Mouse (Mus musculus): ENCODE results near the gene Pcdh19. TPM values are rescaled to one million over a fixed set of nuclear protein-coding genes. Genes with fewer than 3 reads are reported as not detected.

The Pcdh19 gene
- not detected in 2 replicates for polyA plus RNA-seq (2012)

GRCm38 (mm10) chrX:133688840-133689239, at the start of gene Pcdh19:
Pcdh19 (minus strand) TSS chrX:133688987.
- TF ChIP-seq GATA1 (IDR thresholded peaks at IDR 0.05; ENCODE audit: low read length) = no peak

- TF ChIP-seq GATA1 (IDR thresholded peaks at IDR 0.05; ENCODE audit: low read length) = no peak
Observed at GRCm38 (mm10) chrX:133735871-133736270, 47.1 kb upstream of the Pcdh19 start.

GRCm38 (mm10) chrX:133734984-133735383, 46.2 kb upstream of the Pcdh19 start:
- TF ChIP-seq GATA1 (IDR thresholded peaks at IDR 0.05; ENCODE audit: low read length) = no peak

- TF ChIP-seq GATA1 (IDR thresholded peaks at IDR 0.05; ENCODE audit: low read length) = no peak
Observed at GRCm38 (mm10) chrX:133721517-133721916, 32.7 kb upstream of the Pcdh19 start.

- TF ChIP-seq GATA1 (IDR thresholded peaks at IDR 0.05; ENCODE audit: low read length) = no peak
Observed at GRCm38 (mm10) chrX:133710621-133711020, 21.8 kb upstream of the Pcdh19 start.

- TF ChIP-seq GATA1 (IDR thresholded peaks at IDR 0.05; ENCODE audit: low read length) = no peak
Observed at GRCm38 (mm10) chrX:133702902-133703301, 14.1 kb upstream of the Pcdh19 start.

- TF ChIP-seq GATA1 (IDR thresholded peaks at IDR 0.05; ENCODE audit: low read length) = no peak
Observed at GRCm38 (mm10) chrX:133696461-133696860, 7.7 kb upstream of the Pcdh19 start.

GRCm38 (mm10) chrX:133693037-133693760, 4.4 kb upstream of the Pcdh19 start:
- no peak for TF ChIP-seq GATA1 (IDR thresholded peaks at IDR 0.05; ENCODE audit: low read length)

GRCm38 (mm10) chrX:133692392-133692790, 3.6 kb upstream of the Pcdh19 start:
- TF ChIP-seq GATA1 (IDR thresholded peaks at IDR 0.05; ENCODE audit: low read length) = no peak

GRCm38 (mm10) chrX:133691581-133692391, 3.0 kb upstream of the Pcdh19 start:
- TF ChIP-seq GATA1 (IDR thresholded peaks at IDR 0.05; ENCODE audit: low read length) = no peak

GRCm38 (mm10) chrX:133690822-133691221, 2.0 kb upstream of the Pcdh19 start:
- no peak for TF ChIP-seq GATA1 (IDR thresholded peaks at IDR 0.05; ENCODE audit: low read length)

GRCm38 (mm10) chrX:133689576-133690250, 926 bp upstream of the Pcdh19 start:
- TF ChIP-seq GATA1 (IDR thresholded peaks at IDR 0.05; ENCODE audit: low read length) = no peak

- no peak for TF ChIP-seq GATA1 (IDR thresholded peaks at IDR 0.05; ENCODE audit: low read length)
Observed at GRCm38 (mm10) chrX:133688156-133688555, 631 bp downstream of the Pcdh19 start.

GRCm38 (mm10) chrX:133687666-133688151, 1.1 kb downstream of the Pcdh19 start:
- no peak for TF ChIP-seq GATA1 (IDR thresholded peaks at IDR 0.05; ENCODE audit: low read length)

- TF ChIP-seq GATA1 (IDR thresholded peaks at IDR 0.05; ENCODE audit: low read length) = no peak
Observed at GRCm38 (mm10) chrX:133686533-133687311, 2.1 kb downstream of the Pcdh19 start.
